Mouse (Mus musculus) heart, embryonic 11.5 days (tissue): ENCODE data around the gene Gm5935. TPM values are rescaled to one million over a fixed set of nuclear protein-coding genes. Genes with fewer than 3 reads are reported as not detected.
"Not testable (repeated sequence)": the region's sequence is repeated elsewhere in the genome, so short reads cannot be mapped to it uniquely, and the experiment has no call there.

Experiments used
- ATAC-seq: fragments of 200-750 bp; cut with Nextera tagmentation; replicated peaks from 2 replicates; pipeline ENCODE4 v1.8.0; 2017; ENCODE audit warnings: moderate library complexity; ENCODE audit not compliant: insufficient number of reproducible peaks, low FRiP score, low TSS enrichment
- H3K27ac ChIP-seq: fragments of 300-500 bp; sonication (generic); 2 replicates; pipeline ENCODE4 v1.5.1; 2014; ENCODE audit warnings: mild to moderate bottlenecking, low read depth, low read length
- H3K27me3 ChIP-seq: fragments of 300-500 bp; sonication (generic); 2 replicates; pipeline ENCODE4 v1.6.1; 2014; ENCODE audit warnings: mild to moderate bottlenecking, low read length, mixed read lengths; ENCODE audit not compliant: control insufficient read depth, insufficient read depth
- H3K36me3 ChIP-seq: fragments of 300-500 bp; sonication (generic); 2 replicates; pipeline ENCODE4 v1.6.1; 2014; ENCODE audit warnings: mild to moderate bottlenecking, low read length, moderate library complexity, mixed read lengths; ENCODE audit not compliant: control insufficient read depth, insufficient read depth
- H3K4me1 ChIP-seq: fragments of 300-500 bp; sonication (generic); 2 replicates; pipeline ENCODE4 v1.6.1; 2014; ENCODE audit warnings: low read length; ENCODE audit not compliant: control insufficient read depth, insufficient read depth
- H3K4me2 ChIP-seq: fragments of 300-500 bp; sonication (generic); 2 replicates; pipeline ENCODE4 v1.6.1; 2014; ENCODE audit warnings: mild to moderate bottlenecking, moderate library complexity
- H3K4me3 ChIP-seq: fragments of 300-500 bp; sonication (generic); 2 replicates; pipeline ENCODE4 v1.5.1; 2014; ENCODE audit warnings: low read depth, low read length
- H3K9ac ChIP-seq: fragments of 300-500 bp; sonication (generic); 2 replicates; pipeline ENCODE4 v1.6.1; 2014; ENCODE audit warnings: mild to moderate bottlenecking, low read depth, low read length, moderate library complexity
- H3K9me3 ChIP-seq: fragments of 300-500 bp; sonication (generic); replicated peaks from 2 replicates; pipeline ENCODE4 v1.6.1; 2016; ENCODE audit warnings: low read length; ENCODE audit not compliant: control insufficient read depth
- WGBS: fragments of 180-500 bp; shearing (Covaris S2); extraction: QIAGEN DNeasy Blood & Tissue Kit; methylation state at CpG from one replicate; pipeline ENCODE4 v1.1.7; 2014; ENCODE audit not compliant: insufficient replicate concordance; 5-methylcytosine and 5-hydroxymethylcytosine counted together
- polyA plus RNA-seq: library from polyadenylated mRNA; unstranded; fragments of >200 nt; fragmentation: Nextera tagmentation; extraction: Ambion mirVana; gene quantifications from 2 replicates; pipeline ENCODE4 v1.2.1, GENCODE M21; 2014

Gm5935 gene
- not detected in 2 replicates for polyA plus RNA-seq

DNA sequence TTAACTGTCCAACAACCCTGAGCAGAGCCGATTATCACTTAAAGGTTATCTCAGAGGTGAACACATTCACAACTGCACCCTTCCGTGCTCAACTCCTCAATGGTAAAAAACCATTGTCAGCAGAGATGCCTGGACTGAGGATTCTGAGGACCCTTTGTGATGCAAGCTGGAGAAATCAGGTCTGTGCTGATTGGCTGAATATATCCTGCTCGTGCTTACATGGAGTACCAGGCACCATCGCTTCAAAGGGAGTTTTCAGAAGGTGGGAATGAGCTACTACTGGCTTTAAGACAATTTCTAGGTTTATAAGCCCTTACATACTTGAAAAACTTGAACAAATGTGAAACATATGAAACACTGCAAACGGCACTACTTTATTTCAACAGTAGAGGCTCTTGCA is at the start of gene Gm5935:
Gene Gm5935, minus strand, starts transcription at position 101 of the 400 bp plus-strand sequence.
- ATAC-seq, H3K27ac ChIP-seq, H3K4me2 ChIP-seq, H3K36me3 ChIP-seq, H3K27me3 ChIP-seq, H3K9ac ChIP-seq, H3K4me1 ChIP-seq, H3K9me3 ChIP-seq, H3K4me3 ChIP-seq: not testable (repeated sequence)
- WGBS: 74% methylated on average over 5 of the region's 5 CpGs

Other genes starting within 250 kb of the Gm5935 start
- not detected in 2 replicates for gene Gm4297, start 200.3 kb downstream of the Gm5935 start, polyA plus RNA-seq